Mouse (Mus musculus) left cerebral cortex, postnatal 10 days (tissue): Measurements from ENCODE around the gene Rpl14. TPM values are rescaled to one million over a fixed set of nuclear protein-coding genes. Genes with fewer than 3 reads are reported as not detected.
A peak's percentile ranks its signal among the peaks of the same experiment; 100 is the strongest.

Experiments
- DNase-seq, 2 experiments: peaks; one replicate each; pipeline ENCODE4 v3.0.0; 2021 to 2022; ENCODE audit warnings: low spot score in 2 of 2, mixed read lengths in 1 of 2; ENCODE audit errors: extremely low spot score in 1 of 2
- intact Hi-C: fragments of 180-260 bp; cut with DNase I; formaldehyde crosslinking; loops from one replicate; pipeline ENCODE4 v1.15.1; 2025
- total RNA-seq, 2 experiments: library from RNA; stranded (reverse); gene quantifications; 2 replicates each; pipeline ENCODE4 v1.2.3; 2021

The Rpl14 gene
- total RNA-seq, 2 experiments from 2014 or later: 273 to 293 TPM

- DNase-seq: no peak
- intact Hi-C loops: no loop called here
These were observed 24.1 kb downstream of the Rpl14 start for GRCm38 (mm10) chr9:120595306-120595705.

- intact Hi-C loops: loop anchor here (2.0 to 10.0 kb wide), 7 partner anchors 133 to 641 kb away; no protein-coding TSS in a partner anchor
These were observed 30.4 kb downstream of the Rpl14 start for GRCm38 (mm10) chr9:120601488-120602171.

GRCm38 (mm10) chr9:120602172-120602838, 31.1 kb downstream of the Rpl14 start:
- DNase-seq: peak; percentile 28 to 70
- intact Hi-C loops: loop anchor here (2.0 to 10.0 kb wide), 7 partner anchors 132 to 640 kb away; no protein-coding TSS in a partner anchor

More at GRCm38 (mm10) chr9:120601488-120602171, 30.4 kb downstream of the Rpl14 start:
- DNase-seq: peak; percentile 62 to 74

GRCm38 (mm10) chr9:120602839-120603511, 31.7 kb downstream of the Rpl14 start:
- intact Hi-C loops: loop anchor here (2.0 to 10.0 kb wide), 7 partner anchors 132 to 639 kb away; no protein-coding TSS in a partner anchor
- peak; percentile 86 to 89 for DNase-seq

- intact Hi-C loops: loop anchor here (2.0 to 10.0 kb wide), 7 partner anchors 131 to 639 kb away; no protein-coding TSS in a partner anchor
- no peak for DNase-seq
These were observed 32.3 kb downstream of the Rpl14 start for GRCm38 (mm10) chr9:120603512-120603908.

GRCm38 (mm10) chr9:120603956-120604355, 32.7 kb downstream of the Rpl14 start:
- intact Hi-C loops: loop anchor here (2.0 to 10.0 kb wide), 7 partner anchors 131 to 638 kb away; no protein-coding TSS in a partner anchor
- DNase-seq: no peak

GRCm38 (mm10) chr9:120611055-120611454, 39.8 kb downstream of the Rpl14 start:
- intact Hi-C loops: no loop called here
- no peak for DNase-seq

- intact Hi-C loops: no loop called here
- DNase-seq: no peak
These were observed 42.8 kb downstream of the Rpl14 start for GRCm38 (mm10) chr9:120614059-120614458.

GRCm38 (mm10) chr9:120618101-120618500, 46.9 kb downstream of the Rpl14 start:
- intact Hi-C loops: no loop called here
- no peak for DNase-seq

GRCm38 (mm10) chr9:120619347-120619708, 48.1 kb downstream of the Rpl14 start:
- intact Hi-C loops: no loop called here
- no peak for DNase-seq

- DNase-seq: peak; percentile 30 to 57
- intact Hi-C loops: no loop called here
These were observed 48.6 kb downstream of the Rpl14 start for GRCm38 (mm10) chr9:120619709-120620408.

GRCm38 (mm10) chr9:120620409-120620745, 49.1 kb downstream of the Rpl14 start:
- intact Hi-C loops: no loop called here
- no peak for DNase-seq

Other genes starting within 250 kb of the Rpl14 start
- 100 to 1,000 TPM; 167 to 177 TPM for gene Eif1b, start 79.2 kb upstream of the Rpl14 start, total RNA-seq
- gene Entpd3, start 31.6 kb upstream of the Rpl14 start, total RNA-seq: 1 to 10 TPM; 4.0 to 5.6 TPM